Mouse (Mus musculus) embryo, embryonic 10 days (tissue): ENCODE results near the gene Trappc1.

ENCODE experiments used
- DNase-seq: peaks from one replicate; pipeline ENCODE4 v3.0.0-alpha.2; 2015; ENCODE audit warnings: low spot score

The Trappc1 gene

DNA sequence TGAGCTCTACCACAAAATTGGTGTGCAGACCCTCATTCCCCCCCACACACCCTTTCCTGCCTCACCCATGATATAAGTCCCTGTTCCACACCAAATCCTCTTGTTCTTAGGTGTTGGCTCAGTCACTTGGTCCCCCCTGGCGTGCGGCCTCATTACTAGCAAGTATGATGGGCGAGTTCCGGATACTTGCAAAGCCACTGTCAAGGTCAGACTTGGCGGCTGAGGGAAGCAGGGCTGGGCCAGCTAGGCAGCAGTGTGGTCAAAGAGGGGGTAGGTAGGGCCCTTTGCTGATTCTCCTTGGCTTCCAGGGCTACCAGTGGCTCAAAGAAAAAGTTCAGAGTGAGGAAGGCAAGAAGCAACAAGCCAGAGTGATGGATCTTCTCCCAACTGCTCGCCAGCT lies 7.4 kb downstream of the Trappc1 start:
- DNase-seq = no peak

DNA sequence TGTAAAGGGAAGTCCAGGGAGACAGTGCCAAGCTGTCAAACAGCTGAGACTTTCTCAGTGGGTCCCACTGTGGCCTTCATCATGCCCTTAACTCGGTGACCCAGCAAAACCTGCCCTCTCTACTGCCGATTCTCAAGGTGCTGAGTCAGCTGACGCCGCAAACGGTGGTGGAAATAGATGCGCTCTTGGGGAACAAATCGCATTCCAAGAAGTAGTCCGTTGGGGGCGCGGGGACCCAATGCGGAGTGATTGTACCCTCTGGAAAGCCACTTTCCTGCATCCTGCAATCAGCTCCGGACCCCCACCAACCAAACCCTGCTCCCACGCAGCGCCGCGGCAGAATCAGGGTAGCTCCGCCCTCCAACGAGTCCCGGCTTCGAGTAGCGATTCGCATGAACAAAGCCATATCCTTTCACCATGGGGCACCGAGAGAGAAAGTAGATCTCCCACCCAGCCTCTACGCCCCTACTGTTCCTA lies 8.2 kb downstream of the Trappc1 start:
- DNase-seq = peak; percentile 87

DNA sequence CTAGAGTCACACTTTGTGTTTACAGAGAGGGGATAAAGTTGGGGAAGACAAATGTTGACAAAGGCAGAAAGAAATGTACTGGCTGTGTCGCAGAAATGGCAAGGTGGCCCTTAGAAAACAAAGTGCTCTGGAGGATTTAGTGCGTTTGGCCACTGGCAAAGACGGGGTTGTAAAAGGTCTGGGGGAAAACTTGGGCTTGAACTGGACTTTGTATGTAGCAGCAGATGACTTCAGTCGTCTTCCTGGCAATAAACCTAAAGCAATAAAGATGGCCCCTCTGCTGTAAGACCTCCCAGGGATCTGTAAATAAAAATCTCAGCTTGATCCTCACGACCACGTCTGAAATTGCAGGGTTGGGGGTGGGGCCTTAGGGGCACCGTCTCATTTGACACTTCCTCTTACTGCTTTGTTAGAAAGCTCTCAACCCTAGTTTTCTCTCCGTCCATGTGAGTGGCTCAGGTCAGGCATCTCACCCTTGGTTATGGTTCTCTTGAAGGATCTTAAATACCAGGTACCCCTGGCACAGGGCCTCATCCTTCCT lies 9.0 kb downstream of the Trappc1 start:
- DNase-seq = no peak

DNA sequence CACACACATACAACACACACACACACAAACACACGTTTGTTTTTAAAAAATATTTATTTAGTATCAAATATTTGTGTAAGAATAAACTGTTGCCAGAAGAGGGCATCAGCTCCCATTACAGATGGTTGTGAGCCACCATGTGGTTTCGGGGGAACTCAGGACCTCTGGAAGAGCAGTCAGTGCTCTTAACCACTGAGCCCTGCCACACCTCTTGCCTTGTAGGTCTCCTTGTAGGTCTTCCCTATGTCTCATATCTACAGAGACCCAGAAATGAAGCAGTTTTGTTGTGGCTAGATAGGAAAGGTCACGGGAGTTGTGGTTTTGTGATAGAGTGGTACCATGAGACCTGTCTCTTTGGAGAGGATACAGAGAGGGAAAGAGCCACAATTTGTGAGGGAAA lies 10.1 kb downstream of the Trappc1 start:
- no peak for DNase-seq

DNA sequence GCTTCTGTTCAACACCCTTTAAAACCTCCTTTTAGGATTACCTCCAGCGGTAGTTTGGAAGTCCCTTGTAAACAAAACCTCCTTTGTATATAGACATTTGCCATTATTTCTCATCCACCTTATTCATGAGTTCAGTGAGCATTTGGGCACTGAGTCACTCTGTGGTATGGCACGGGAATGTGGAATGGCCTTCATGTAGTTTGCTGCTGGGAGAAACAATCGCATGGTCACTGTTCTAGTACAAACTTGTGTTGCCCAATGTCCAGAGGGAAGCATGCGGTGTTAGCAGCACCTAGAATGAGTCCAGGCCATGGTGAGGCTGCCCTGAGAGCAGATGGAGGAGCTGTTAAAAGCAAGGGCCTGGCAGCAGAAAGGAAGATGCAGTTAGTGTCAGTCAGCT lies 11.0 kb downstream of the Trappc1 start:
- DNase-seq = no peak

DNA sequence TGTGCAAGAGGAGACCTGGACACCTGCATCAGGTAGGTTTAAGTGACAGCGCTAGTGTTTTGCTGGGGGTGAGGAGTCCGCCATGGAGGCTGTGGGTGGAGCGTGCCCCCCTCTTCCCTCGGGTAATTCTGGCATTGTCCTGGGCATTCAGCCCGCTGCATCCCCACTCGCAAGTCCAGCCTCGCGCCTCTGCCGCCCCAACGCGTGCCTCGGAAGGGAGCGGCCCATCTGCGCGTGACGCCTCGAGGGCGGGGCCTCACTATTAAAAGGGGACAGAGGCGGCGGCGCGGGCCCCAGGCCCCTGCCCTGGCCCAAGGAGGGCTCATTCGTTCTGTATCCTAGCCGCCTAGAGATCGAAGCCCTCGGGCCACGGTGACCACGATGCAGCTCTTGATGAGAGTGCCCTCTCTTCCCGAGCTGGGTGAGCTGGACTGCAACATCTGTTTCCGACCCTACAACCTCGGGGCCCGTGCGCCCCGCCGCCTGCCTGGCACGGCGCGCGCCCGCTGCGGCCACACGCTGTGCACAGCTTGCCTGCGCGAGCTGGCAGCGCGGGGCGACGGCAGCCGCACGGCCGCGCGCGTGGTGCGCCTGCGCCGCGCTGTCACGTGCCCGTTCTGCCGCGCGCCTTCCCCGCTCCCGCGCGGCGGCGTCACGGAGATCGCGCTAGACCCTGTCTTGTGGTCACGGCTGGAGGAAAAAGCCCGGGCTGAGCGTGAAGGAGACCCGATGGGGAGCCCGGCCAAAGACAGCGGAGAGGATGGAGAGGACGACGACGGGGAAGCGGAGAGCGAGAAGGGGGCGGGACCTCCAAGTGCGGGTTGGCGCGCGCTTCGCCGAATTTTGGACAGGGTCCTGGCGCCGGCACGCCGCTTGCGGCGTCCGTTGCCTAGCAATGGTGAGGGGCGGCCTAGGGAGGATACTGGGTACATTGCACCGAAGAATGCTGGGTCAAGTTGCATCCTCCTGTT lies 16.7 kb downstream of the Trappc1 start, which contains the start of gene Rnf227:
Gene Rnf227 (plus strand): TSS at position 301 of the 971 bp plus-strand sequence.
- DNase-seq = peak; percentile 84

DNA sequence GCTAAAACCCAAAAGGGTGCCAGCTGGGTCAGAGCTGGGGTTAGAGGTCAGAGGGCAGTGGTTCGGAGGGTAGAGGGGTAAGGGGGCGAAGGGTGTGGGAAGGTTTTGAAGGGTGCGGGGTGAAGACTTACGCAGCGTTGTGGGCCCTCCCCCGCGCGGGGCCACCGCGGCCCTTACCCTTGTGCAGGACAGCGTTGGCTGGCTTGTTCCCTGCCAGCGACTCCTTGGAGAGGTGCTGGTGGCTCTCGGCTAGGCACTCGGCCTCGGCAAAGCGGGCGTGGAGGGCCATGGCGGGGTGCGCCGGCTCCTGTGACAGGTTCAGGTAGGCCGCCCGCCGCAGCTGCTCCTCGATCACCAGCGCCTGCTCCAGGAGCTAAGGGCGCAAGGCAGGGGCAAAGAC lies 22.7 kb downstream of the Trappc1 start:
- DNase-seq = no peak

DNA sequence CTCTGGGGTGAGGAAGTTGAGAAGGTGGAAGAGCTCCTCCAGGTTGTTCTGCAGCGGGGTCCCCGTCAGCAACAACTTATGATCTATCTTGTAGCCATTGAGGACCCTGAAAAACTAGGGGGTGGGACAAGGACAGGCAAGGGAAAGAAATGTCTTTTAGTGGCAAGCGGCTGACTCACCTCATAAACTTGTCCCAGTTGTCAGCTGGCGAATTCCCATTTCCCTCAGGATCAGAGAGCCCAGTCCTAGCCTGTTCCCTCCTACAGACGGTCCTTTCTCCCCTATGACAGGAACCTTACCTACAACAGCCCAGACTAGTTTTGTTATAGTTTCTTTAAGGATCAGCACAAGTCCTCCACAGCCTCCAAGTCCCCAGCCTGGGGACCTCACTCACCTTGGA lies 32.8 kb downstream of the Trappc1 start:
- DNase-seq = no peak

DNA sequence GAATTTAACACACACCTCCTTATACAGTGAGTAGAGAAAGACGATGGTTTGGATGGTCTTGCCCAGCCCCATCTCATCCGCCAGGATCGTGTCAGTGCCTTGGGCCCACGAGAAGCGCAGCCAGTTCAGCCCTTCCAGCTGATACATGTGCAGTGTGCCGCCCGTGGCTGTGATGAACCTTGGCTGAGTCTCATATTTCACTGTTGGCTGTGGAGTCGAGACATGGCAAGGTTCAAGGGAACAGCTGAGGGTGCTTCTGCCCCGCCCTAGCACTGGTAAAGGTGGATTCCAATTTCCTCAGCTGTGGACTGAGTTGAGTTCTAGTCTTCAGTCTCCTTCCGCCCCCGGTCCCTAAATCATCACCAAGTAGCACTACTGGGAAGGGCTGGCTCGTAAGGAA lies 33.9 kb downstream of the Trappc1 start:
- DNase-seq = no peak

DNA sequence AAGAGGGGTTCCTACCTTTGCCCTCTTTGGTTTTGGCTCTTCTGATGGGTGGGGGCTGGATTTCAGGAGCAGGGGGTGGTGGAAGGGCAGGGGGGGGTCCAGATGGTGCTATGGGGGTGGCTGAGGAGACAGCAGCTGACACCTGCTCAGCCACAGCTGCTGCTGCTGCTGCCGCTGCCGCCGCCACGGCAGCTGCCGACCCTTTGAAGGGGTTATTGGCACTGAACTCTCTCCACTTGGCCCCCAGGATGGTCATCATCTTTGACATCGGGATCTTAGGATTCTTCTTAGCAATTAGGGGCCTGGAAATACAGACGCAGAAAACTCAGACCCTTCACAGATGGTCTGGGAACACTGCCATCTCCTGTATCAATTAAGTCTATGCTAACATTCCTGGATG lies 38.2 kb downstream of the Trappc1 start:
- DNase-seq = no peak

DNA sequence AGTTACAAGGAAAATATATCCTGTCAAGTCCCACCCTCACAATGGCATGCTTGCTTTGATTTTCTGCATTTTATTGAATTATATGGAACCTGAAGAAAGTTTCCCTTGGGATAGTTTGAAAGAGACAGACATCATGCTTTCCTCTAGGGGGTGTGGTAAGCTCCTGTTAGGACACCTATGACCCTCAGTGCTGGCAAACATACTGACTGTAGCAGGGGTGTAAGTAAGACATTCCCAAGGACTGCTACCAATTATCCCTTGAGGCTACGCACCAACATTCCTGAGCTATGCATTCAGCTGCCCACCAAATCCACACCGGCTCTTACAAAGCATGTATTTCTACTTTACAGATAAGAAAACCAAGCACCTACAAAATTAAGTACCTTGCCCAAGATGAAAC lies 38.7 kb downstream of the Trappc1 start:
- peak; percentile 57 for DNase-seq

DNA sequence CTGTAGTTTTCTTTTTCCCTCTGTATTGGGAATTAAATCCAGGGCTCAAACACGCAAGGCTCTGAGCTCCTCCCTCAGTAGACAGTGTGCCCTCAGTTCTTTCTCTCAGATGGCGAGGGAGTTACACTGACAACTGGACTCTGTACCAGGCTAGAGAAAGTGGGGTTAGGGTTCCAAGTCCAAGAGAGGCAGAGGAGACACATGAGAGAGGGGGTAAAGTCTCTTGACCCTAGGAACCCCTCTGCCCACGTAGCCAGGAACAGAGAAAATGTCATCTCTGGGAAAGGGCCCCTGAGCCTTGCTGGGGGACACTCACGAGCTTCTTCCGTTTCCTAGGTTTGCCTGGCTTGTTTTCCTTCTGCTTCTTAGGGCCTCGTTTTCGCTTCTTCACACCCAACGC lies 40.6 kb downstream of the Trappc1 start:
- DNase-seq = no peak

DNA sequence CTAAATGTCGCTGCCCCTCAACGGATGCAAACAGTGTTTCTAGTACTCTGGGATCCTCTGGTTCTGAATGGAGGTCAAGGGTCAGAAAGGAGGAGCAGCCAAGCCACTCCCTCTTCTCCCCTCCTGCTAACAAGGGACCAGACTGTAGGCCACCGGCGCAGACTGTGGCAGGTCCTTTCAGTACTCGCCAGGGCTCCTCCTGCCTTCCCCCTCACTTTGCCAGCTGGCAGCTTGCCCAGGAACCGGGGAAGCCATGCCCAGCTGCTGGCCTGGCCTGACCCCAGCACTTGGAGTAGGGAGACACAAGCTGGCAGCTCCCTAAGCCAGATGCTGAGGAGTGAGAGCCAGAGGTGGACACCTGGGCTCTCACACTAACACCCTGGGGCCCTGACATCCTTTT lies 41.1 kb downstream of the Trappc1 start:
- DNase-seq = peak; percentile 88

DNA sequence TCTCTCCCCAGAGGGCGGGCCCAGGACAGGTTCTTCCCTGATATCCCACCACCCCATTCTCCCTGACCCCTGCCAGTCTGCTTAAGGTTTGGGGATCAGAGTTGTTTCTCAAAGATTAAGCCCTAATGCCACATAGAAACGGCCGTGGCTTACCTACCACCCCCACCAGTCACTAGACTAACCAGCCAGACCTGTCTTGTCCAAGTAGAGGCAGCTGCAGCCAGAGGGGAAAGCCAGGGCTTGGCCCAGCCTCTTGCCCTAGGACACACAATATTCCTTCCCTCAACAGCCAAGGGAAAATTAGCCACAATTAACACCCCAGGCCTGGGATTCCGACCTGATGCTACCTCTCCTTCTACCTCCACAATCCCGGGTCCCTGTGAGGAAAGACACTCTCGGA lies 41.9 kb downstream of the Trappc1 start:
- peak; percentile 34 for DNase-seq

DNA sequence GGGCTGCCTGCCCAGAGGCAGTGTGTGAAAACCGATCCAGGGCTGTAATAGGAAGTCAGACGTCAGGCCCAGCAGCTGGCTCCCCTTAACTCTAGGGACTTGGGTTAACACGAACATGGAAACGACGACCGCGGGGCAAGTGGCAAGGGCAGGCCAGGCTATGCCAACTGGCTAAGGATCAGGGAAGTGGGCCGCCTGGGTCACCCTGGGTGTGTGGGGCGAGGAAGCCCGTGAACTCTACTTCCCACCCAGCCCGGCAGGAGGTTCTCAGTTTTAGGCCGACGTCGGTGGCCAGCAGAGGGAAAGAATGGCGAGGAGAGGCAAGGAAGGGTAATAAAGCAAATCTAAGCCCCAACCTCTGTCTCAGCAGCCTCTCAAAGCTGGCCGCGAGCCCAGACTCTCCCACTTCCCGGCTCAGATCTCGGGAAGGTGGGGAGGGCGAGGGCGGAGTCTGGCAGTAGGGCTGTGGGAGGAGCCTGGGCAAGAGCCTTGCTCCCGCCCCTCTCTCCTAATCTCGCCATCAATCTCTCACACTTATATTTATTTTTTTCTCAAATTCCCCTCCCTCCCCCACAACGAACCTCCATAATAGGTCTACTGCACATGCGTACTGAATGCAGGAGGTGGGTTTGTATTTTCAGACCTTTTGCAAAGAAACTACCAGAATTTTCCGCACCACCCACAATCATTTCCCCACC lies 42.5 kb downstream of the Trappc1 start:
- DNase-seq = peak; percentile 90

DNA sequence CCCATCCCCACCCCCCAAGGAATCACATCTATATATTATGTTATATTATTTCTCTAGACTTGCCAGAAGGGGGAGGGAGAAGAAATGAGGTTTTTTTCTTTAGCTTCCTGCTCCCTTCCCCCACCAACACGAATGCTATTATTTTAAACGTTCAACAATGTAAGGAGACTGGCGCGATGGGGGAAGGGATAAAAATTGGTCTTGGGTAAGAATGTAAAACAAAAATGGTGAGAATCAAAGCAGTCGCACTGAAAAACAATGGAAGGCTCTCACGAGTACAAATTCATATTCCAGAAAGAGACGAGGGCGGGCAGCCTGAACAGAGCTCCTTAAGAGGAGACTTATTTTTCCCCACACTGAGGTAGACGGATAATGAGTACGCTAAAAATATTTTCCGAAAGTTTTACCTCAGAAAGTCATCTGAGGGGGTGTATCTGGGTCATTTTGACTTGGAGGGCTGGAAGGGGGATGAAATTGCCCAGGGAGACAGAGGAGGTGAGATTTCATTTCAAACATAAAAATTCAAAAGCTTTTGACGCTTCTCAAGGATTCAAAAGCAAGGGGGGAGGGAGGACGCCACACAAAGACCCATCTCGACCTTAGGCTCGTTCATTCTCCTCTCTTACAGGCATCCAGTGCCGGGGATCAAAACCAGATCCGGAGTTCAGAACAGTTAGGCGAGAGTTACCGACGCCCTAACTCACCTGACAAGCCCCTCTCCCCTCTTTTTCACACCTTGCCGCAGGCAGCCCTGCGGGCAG lies 43.3 kb downstream of the Trappc1 start:
- DNase-seq = peak; percentile 72

DNA sequence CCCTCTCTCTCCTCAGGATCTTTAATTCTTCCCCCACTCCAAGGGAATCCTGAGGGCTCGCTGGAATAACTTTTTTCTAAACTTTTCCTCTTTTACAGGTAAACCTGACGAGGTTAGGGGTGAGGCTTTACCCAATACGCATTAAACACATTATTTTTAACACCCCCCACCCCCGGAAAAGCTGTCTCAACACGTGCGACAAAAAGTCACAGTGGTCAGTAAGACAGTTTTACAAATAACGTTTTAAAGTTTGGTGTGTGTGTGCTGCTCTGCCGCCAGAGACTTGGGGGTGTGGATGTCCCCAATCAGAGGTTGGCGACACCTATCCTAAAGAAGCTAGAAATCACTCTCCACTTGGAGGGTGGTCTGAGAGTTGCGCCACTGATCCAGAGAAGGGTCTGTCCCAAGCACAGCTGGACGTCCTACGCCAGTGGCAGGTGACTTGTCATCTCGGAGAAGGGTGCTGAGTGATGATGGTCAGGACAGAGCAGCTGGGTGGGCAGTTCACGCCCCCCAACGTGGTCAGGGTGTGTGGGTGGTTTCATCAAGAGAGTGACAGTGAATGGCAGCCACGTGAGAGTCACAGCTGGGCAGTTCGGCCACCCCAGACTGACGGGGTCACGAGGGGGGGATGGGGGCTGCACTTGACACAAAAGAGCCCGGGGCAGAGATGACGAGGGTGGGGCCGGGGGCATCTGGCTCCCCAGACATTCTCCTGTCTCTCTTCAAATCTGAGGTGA lies 44.0 kb downstream of the Trappc1 start:
- DNase-seq = peak; percentile 79

DNA sequence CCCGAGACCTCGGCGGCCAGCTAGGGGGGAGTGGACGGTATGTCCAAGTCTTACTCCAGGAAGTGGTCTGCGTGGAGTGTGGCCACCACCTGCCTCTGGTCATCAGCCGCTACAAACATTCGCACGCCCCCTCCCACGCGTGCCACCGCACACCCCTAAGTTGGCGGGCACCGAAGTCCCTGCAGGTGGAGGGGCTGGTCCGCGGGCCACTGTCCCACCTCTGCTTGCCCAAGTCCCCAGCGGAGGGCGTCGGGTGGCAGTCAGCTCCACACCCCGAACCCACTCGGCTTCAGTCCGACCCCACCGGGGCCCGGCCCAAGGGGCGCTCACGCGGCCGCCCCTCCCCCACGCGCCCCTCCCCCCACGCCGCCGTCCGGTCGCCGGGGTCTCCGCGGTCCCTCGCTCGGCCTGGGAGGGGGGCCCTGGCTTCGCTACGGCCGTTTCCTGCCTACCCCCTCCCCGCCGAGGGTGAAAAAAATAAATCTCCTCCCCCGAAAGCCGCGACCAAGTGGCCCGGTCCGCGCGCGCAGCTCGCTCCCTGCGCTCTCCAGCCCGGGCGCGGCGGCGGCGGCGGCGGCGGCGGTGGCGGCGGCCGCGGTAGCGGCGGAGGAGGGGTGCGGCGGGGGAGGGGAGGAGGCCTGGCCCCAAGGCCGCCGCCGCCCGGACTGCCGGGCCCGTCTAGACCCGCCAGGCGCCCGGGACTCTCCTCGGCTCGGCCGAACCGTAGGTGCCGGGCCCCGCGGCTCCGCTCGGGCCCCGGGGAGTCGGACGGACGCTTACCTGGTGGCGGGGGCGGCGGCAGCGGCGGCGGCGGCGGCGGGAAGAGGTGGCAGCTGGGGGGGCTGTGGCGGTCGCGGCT lies 44.8 kb downstream of the Trappc1 start:
- peak; percentile 59 for DNase-seq

DNA sequence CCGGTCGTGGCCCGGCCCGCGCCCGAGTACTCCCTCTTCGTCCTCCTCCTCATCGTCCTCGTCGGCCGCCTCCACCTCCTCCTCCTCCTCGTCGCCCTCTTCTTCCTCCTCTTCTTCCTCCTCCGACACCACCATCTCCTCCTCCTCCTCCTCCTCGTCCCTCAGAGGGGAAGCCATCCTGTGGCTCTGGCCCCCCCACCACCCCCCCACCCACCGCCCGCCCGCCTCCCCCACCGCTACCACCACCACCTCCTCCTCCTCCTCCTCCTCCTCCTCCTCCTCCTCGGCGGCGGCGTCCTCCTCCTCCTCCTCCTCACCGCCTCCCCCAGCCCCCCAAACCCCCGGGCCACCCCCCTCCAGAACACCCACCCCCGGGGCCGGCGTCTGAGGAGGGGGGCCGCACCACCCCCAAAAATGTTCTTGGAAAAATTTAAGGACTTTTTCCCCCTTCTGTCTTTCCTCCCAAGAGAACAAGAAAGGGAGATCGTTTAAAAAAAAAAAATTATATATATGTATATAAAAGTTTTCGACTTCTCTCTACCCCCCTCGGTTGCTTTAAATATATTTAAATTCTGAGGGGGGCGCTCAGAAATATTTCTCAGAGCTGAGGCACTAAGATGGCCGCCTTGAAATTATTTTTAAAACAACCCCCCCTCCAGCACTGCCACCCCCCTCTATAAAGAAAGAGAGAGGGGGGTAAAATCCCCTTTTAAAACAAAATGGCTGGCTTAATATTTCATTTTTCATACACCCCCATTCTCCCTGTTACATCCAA lies 45.6 kb downstream of the Trappc1 start, which contains the start of gene Chd3:
Gene Chd3 (minus strand): TSS at position 192 of the 775 bp plus-strand sequence.
- DNase-seq = peak; percentile 57
